Mouse (Mus musculus) liver, adult 10 weeks (tissue): Measurements from ENCODE around the gene Il21. TPM values are rescaled to one million over a fixed set of nuclear protein-coding genes. Genes with fewer than 3 reads are reported as not detected.

Experiments used
- polyA plus RNA-seq: library from polyadenylated mRNA; stranded (reverse); fragments of 350-450 nt; fragmentation: Illumina TruSeq; extraction: RNeasy Lipid Tissue Mini Kit (QIAGEN cat#74804); gene quantifications from one replicate; pipeline ENCODE4 v1.2.3, GENCODE M21; 2014; ENCODE audit warnings: low read depth, low replicate concordance

Il21 gene
- polyA plus RNA-seq, result not detected

GRCm38 (mm10) chr3:37232586-37233222 lies at the start of gene Il21:
Il21 (minus strand) TSS chr3:37232636.

Other genes with a start within 250 kb of the Il21 start
- not detected for gene Adad1, start 169.1 kb downstream of the Il21 start, polyA plus RNA-seq
- not detected for gene Il2, start 106.7 kb downstream of the Il21 start, polyA plus RNA-seq
- 0.72 TPM for gene Bbs12, start 79.9 kb upstream of the Il21 start, polyA plus RNA-seq
- gene Cetn4, start 80.1 kb upstream of the Il21 start, polyA plus RNA-seq, result 1.7 TPM
- gene Fgf2, start 115.7 kb upstream of the Il21 start, polyA plus RNA-seq, result 0.72 TPM
- 6.9 TPM for gene Spata5, start 187.3 kb upstream of the Il21 start, polyA plus RNA-seq
- 4.0 TPM for gene Nudt6, start 187.6 kb upstream of the Il21 start, polyA plus RNA-seq